Mouse (Mus musculus): ENCODE results near the gene Xlr.
"Not testable (repeated sequence)": the region's sequence is repeated elsewhere in the genome, so short reads cannot be mapped to it uniquely, and the experiment has no call there.

The Xlr gene

DNA sequence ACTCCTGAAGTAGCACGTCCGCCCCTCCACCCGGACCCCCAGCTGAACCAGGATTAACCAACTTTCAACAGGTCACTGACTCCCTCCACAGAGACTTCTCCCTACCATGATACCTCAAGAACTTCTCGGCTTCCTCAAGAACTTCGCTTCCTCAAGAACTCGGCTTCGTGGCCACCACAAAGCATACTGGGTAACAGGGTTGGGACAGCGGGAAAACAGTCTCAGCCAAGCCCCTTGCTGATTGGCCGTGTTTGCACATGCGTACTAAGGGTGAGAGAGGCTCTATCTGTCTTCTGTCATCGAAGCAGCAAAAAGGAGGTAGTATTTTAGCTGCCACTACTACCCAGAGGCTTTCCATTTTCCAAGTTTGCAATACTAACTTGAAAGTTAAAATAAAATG, at the start of gene Xlr:
Gene Xlr (minus strand): TSS at position 188 of the 400 bp plus-strand sequence.
- DNase-seq (ENCODE audit: low spot score in 2 of 2): not testable (repeated sequence)

DNA sequence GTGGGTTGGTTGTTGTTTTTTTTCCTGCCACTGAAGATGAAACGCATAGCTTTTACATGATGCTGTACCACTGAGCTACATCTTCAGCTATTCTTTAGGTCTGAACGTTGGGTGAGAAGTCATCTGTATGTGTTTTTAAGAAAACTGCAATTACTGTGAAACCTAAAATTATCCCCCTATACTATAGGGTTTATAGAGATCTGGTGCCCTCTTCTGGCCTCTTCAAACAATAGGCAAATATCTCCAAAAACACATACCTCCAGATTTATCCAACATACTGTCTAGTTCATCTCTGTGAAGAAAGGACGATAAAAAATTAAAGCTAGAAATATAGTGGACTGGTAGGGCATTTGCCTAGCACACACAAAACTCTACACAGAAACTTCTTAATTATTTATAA, 1.6 kb upstream of the Xlr start:
- no peak for DNase-seq (ENCODE audit: low spot score in 2 of 2)

DNA sequence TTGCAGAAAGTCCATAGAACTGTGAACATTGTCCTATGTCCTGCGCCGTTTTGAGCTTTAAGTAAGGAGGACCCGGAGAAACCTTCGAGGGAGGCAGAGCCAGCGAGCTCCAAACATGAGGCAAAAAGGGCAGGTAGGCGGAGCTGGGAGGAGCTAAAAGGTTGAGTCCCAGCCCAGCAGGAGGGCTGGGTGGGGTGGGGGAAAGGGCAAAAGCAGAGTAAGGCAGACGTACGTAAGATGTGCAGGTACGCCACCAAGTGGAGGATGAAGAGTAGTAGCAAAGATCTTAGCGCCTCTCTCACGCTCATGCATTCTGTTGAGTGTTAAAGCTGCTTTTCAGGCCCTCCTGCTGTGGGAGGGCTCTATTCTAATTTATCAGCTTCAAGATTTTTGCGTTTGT, 21.2 kb downstream of the Xlr start, which contains the start of gene Zfp36l3:
Gene Zfp36l3 (minus strand): TSS at position 119 of the 400 bp plus-strand sequence.
- DNase-seq (ENCODE audit: low spot score in 2 of 2): no peak

DNA sequence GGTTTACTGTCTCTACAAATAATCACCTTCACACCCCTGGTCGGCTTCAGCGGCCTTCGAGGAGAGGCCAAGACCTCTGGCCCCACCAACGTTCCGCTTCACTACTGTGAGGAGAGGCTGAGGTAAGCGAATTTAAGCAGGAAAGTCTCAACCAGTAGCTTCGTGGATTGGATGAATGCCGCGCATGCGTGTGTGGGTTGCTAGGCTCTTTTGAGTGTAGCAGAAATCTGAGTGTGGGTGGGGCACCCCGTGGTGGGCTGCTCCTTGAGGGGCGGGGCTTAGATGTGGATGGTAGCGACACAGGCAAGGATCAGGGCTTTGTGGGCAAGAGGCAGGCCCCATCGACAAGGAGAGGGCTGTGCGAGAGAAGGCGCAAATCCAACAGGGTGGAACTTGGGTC, 39.8 kb downstream of the Xlr start, which contains the start of gene 1700013H16Rik:
Gene 1700013H16Rik (minus strand): TSS at position 96 of the 400 bp plus-strand sequence.
- DNase-seq (ENCODE audit: low spot score in 2 of 2): no peak

DNA sequence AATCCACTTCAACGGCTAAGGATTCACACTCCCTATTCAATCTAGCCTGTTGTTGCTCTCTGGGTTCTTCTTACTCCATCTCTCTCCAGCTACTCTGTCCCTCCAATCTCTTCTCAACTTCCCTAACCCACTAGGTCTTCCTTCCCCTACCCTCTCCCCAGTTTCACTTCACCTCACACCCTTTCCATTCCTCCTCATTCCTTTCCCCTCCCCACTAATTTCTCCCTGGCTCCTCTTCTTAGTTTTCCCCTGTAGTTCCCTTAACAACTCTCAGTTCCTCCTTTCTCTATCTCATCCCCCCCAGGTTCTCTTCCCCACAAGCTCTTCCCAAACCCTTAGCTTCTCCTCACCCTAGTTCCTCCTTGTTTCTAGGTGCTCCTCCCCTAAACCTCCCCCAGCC, 44.7 kb downstream of the Xlr start:
- DNase-seq (ENCODE audit: low spot score in 2 of 2): no peak

DNA sequence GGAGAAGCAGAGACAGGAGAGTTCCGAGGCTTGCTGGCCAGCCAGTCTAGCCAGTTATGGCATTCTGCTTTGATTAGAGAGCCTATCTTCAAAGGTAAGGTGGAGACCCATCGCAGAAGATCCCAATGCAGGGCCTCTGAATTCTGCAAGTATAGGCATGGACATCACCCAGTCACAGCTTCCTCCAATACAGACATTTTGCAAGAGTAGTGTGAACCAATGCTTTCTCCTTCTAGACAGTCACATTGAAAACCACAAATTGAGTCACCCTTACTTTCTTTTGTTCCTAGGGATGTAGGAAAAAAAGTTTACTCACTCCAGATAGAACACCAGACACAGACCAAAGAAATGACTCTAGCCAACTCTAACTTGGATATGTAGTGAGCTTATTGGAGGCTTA, 68.5 kb downstream of the Xlr start:
- no peak for DNase-seq (ENCODE audit: low spot score in 2 of 2)

All from right cerebral cortex, postnatal 36 days (tissue).